Mouse (Mus musculus) erythroid progenitor cell, adult 5-6 weeks (primary cell): ENCODE measurements around the gene Cbr1. TPM values are rescaled to one million over a fixed set of nuclear protein-coding genes. Genes with fewer than 3 reads are reported as not detected.
"Not testable (repeated sequence)": the region's sequence is repeated elsewhere in the genome, so short reads cannot be mapped to it uniquely, and the experiment has no call there.

ENCODE experiments used
- ATAC-seq: replicated peaks from 2 replicates; pipeline ENCODE4 v1.8.0; 2016; ENCODE audit warnings: moderate number of reproducible peaks, mild to moderate bottlenecking, moderate TSS enrichment, inconsistent platforms; ENCODE audit not compliant: poor library complexity, low FRiP score, severe bottlenecking
- total RNA-seq, 2 experiments: library from RNA; stranded (forward) in 1 of 2; stranded (reverse) in 1 of 2; fragments of 150-400 nt in 1 of 2; fragments of 186-747, 209-891 nt in 1 of 2; gene quantifications; 2 replicates each; pipeline versions ENCODE4 v1.2.3 to v1.2.4; 2015 to 2017; ENCODE audit warnings: low replicate concordance in 2 of 2

Cbr1 gene
- total RNA-seq, 2 experiments from 2014 or later, result 22.2 to 24.0 TPM

DNA sequence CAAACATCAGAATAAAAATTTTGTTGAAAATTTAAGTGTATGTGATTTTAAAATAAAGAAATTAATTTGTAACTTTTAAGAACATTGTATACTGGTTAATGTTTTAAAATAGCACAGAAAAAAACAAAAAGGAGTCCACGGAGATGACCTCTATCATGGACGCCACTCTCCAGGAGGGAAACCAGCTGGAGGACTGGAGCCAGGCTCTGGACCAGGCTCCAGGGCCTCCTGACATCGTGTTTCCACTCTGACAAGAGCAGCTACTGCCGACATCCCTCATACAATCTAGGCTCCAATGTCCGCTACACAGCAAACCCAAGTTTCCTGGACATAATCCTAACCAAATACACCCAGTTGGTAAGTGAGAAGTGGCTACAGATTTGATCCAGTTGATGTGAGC, 9.9 kb upstream of the Cbr1 start:
- ATAC-seq, result no peak

DNA sequence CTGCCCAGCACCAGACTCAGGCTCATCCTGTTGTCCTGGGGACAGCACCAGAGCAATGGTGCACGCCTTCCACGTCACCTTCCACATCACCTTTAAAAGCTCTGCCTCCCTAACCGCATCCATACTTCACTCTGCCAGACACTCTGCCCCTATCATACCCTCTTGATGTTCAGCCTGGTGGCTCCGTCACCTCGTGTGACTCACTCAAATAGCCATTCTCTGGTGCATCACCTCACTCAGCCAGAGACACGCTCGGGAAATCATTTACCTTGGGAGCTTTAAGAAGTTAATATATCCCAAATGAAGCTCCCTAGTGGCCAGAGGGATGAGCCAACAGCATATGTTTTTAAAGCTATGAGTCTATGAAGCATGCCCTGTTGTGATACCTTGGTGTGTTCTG, 8.8 kb upstream of the Cbr1 start:
- ATAC-seq, result no peak

- ATAC-seq, result no peak
Observed at GRCm38 (mm10) chr16:93597551-93597950, 8.1 kb upstream of the Cbr1 start.

GRCm38 (mm10) chr16:93599461-93599860, 6.2 kb upstream of the Cbr1 start:
- peak; percentile 42; the same call in 1 of the 2 replicates for ATAC-seq

GRCm38 (mm10) chr16:93603439-93604212, 2.0 kb upstream of the Cbr1 start, which contains the start of gene Setd4:
TSS of gene Setd4 (minus strand) at chr16:93604063.
- peak; percentile 85 for ATAC-seq

GRCm38 (mm10) chr16:93604481-93604969, 1.1 kb upstream of the Cbr1 start:
- no peak for ATAC-seq

DNA sequence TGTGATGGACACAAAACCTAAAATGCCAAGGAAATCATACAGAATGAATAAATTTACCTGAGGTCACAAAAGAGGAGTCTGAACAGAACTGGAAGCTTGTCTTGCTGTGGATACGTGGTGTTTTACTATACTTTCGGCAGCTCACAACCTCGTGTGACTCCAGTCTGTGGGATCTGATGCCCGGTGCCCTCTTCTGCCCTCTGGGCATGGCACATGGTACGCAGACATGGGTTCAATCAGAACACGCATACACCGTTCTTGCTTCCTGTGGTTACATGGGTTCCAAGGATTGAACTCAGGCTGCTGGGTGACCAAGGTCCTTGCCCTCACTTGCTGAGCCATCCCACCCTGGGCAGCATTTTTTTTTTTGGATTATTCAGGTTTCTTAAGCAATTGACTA, 493 bp downstream of the Cbr1 start:
- no peak for ATAC-seq

DNA sequence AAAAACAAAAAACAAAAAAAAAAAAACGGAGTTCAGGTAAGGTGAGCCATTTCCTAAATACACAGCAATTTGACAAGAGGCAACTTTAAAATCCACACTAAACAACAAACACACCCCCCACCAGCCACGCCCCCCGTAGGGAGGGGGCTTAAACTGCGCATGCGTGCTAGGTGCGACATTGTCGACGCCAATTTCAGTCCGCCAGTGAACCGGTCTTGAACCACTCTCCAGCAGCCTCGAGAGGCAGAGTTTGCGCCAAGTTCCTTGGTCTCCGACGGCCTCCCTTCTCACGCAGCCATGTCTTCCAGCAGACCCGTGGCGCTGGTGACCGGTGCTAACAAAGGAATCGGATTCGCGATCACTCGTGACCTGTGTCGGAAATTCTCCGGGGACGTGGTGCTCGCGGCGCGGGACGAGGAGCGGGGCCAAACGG, 2.0 kb downstream of the Cbr1 start:
- peak; percentile 68 for ATAC-seq

GRCm38 (mm10) chr16:93608731-93609130, 3.1 kb downstream of the Cbr1 start:
- ATAC-seq, result no peak

- ATAC-seq, result no peak
Observed at GRCm38 (mm10) chr16:93609796-93610195, 4.1 kb downstream of the Cbr1 start.

DNA sequence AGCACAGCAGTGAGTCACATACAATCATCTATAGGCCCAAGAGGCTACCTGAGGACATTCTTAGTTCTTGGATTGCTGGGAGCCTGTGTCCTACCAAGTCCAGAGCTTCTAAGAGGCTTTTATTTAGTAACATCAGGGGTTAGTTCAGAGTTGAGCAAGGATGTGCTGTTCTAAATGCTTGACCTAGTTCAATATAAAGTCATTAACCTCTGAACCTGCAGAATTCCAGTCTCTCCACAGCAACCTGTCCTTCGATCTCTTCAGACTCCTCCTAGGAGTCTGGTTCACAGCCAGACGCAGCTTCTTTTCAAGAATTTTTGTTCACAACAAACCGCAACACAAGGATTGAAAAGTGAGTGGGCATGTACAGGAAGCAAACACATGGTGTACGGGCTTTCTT, 5.3 kb downstream of the Cbr1 start:
- no peak for ATAC-seq

DNA sequence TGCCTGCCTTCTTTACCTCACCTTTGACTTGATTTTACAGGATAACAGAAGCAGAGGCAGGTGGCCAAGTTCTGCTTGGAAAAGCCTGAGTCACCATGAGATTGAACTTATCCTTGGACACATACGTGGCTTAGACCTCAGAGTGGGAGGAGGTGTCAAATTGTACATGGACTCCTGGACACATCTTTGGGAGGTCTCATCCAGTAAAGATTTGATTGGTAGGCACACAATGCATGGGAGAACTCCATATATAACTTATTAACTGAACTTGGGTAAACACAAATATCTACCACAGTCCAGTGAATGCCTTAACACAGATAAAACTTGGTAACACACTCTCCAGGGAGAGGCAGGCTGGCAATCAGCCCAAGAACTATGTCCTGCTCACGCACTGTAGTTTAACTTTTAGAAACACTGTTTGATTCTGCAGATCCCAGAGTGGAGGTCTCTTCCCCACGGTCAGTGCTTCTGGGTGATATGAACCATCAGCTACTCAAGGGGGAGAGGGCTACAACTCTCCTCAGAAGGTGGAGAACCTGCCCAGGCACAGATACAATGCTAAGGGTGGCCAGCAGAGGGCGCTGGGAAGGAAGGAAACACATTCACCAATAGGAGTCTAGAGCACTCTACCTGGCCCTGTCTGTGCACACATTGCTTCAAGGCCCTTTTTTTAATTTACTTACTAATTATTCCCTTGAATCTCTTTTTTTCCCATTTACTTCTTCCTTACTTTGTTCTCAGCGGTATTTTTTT, 9.6 kb downstream of the Cbr1 start:
- ATAC-seq, result peak; percentile 97

GRCm38 (mm10) chr16:93623759-93624158, 18.1 kb downstream of the Cbr1 start:
- not testable (repeated sequence) for ATAC-seq

GRCm38 (mm10) chr16:93624671-93625070, 19.0 kb downstream of the Cbr1 start:
- ATAC-seq, result 0 out of 2 replicates have a peak, but pooled peaks have one; percentile 30

GRCm38 (mm10) chr16:93626745-93627144, 21.1 kb downstream of the Cbr1 start:
- no peak for ATAC-seq

DNA sequence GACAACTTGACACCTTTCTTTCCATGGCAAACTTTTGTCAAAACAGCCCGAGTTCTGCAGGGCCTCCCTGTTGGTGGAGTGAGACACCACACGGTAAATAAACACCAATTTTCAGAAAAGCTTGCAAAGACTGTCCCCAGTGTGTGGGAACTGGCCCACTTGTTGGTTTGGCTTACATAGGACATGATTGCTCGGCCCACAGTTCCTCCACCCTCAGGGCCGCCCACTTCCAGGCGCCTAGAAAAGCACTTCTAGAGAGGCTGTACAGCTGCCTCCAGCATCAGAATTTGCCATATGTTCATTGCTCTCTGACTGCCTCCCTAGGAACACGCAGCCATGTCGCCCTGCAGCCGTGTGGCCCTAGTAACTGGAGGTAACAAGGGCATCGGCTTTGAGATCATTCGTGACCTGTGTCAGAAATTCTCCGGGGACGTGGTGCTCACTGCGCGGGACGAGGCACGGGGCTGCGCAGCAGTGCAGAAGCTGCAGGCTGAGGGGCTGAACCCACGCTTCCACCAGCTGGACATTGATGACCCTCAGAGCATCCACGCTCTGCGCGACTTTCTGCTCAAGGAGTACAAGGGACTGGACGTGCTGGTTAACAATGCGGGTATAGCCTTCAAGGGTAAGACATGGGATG, 22.2 kb downstream of the Cbr1 start, which contains the start of gene Gm5678:
Gene Gm5678, plus strand, starts transcription at position 337 of the 640 bp plus-strand sequence.
- ATAC-seq, result no peak

DNA sequence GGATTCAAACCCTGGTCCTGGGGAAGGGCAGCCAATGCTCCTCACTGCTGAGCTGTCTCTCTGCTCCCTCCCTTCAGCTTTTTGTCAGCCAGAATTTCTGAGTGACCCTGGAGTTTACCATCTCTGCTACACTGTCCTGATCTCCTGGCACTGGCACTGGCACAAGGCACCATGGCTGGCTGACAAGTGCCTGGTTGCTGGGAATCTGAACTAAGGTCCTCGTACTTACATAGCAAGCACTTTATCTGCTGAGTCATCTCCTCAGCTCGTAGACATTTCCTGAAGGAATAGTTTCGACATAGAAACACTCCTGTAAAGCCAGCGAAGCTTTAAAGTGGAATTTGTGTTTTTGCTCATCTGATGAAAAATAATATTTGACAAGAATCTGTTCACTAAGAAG, 38.4 kb downstream of the Cbr1 start:
- no peak for ATAC-seq

- no peak for ATAC-seq
Observed at GRCm38 (mm10) chr16:93648441-93649183, 43.0 kb downstream of the Cbr1 start.
